Comparison of ENCODE assay signal across 9 mouse cellular contexts in genomic region chr1:74110932-74111695, GRCm38 (mm10). TPM values are rescaled to one million over a fixed set of nuclear protein-coding genes. Genes with fewer than 3 reads are reported as not detected.
DNase-seq lines count a peak whose midpoint lies in the region; ATAC-seq and TF ChIP-seq lines count a peak whose summit lies in the region.
"Had no signal": no experiment of that assay in that cellular context is flagged by ENCODE, and none has a peak within 500 bp of the region (broad histone marks: within the 10 kb centered on the region; RNA-seq: fewer than 3 reads in every experiment).

No protein-coding gene starts in this region.

- no peak overlapping the region for H3K4me3 ChIP-seq in lung, postnatal 0 days (ENCODE audit: low read depth, low read length)
- no peak overlapping the region for H3K4me3 ChIP-seq in forebrain, embryonic 14.5 days (ENCODE audit: low read depth, low read length)
- no peak overlapping the region for H3K4me3 ChIP-seq in stomach, embryonic 14.5 days (ENCODE audit: low read depth, low read length)

- no peak for TF ChIP-seq CTCF in lung, postnatal 0 days (IDR thresholded peaks at IDR 0.05)

- H3K27me3 ChIP-seq in lung, postnatal 0 days (replicated peaks; ENCODE audit: insufficient read depth, low read length), result no peaks in the 10 kb centered on the region
- H3K27me3 ChIP-seq in forebrain, embryonic 14.5 days (replicated peaks; ENCODE audit: control insufficient read depth, insufficient read depth, low read length), result no peaks in the 10 kb centered on the region
- H3K27me3 ChIP-seq in stomach, embryonic 14.5 days (ENCODE audit: control insufficient read depth, insufficient read depth, low read length), result no peaks in the 10 kb centered on the region

- no peaks in the 10 kb centered on the region for H3K4me1 ChIP-seq in lung, postnatal 0 days (ENCODE audit: insufficient read depth, low read depth, low read length)
- H3K4me1 ChIP-seq in forebrain, embryonic 14.5 days (ENCODE audit: control insufficient read depth, insufficient read depth, low read length), result peaks cover 29% of the 10 kb centered on the region
- H3K4me1 ChIP-seq in stomach, embryonic 14.5 days (ENCODE audit: control insufficient read depth, insufficient read depth, low read length), result peaks cover 11% of the 10 kb centered on the region

- H3K36me3 ChIP-seq in lung, postnatal 0 days (ENCODE audit: insufficient read depth, low read length), result no peaks in the 10 kb centered on the region
- H3K36me3 ChIP-seq in forebrain, embryonic 14.5 days (ENCODE audit: control insufficient read depth, insufficient read depth, low read length), result no peaks in the 10 kb centered on the region
- H3K36me3 ChIP-seq in stomach, embryonic 14.5 days (ENCODE audit: control insufficient read depth, insufficient read depth, low read length), result no peaks in the 10 kb centered on the region

- peak; percentile 40 for DNase-seq in lung, postnatal 0 days (ENCODE audit: low spot score)
- DNase-seq in lung, postnatal 36 days, result no peak
- DNase-seq in forebrain, embryonic 14.5 days (ENCODE audit: low spot score), result peak; percentile 83
- peak; percentile 47 to 81 for DNase-seq in kidney, postnatal 25 days
- DNase-seq in gastrocnemius, postnatal 10 days, result no peak
- no peak for DNase-seq in gastrocnemius, postnatal 25 days
- no peak for DNase-seq in right cerebral cortex, postnatal 36 days (ENCODE audit: low spot score in 2 of 2)

- no peaks in the 10 kb centered on the region for H3K9me3 ChIP-seq in lung, postnatal 0 days (ENCODE audit: low read length)
- no peaks in the 10 kb centered on the region for H3K9me3 ChIP-seq in forebrain, embryonic 14.5 days (replicated peaks; ENCODE audit: control insufficient read depth, low read length)
- no peaks in the 10 kb centered on the region for H3K9me3 ChIP-seq in stomach, embryonic 14.5 days (ENCODE audit: control insufficient read depth, low read depth, low read length)

- no peak for TF ChIP-seq EP300 in lung, postnatal 0 days (IDR thresholded peaks at IDR 0.05)

- H3K9ac ChIP-seq in lung, postnatal 0 days (replicated peaks; ENCODE audit: low read depth), result no peak overlapping the region
- H3K9ac ChIP-seq in forebrain, embryonic 14.5 days (ENCODE audit: low read length), result no peak overlapping the region
- no peak overlapping the region for H3K9ac ChIP-seq in stomach, embryonic 14.5 days (replicated peaks; ENCODE audit: low read depth, low read length)

- no peak overlapping the region for H3K27ac ChIP-seq in lung, postnatal 0 days (ENCODE audit: low read length)
- H3K27ac ChIP-seq in forebrain, embryonic 14.5 days (ENCODE audit: low read depth, low read length), result peak overlapping the region; percentile 79
- 0 out of 2 replicates have a peak overlapping the region, but pooled peaks have one; percentile 6 for H3K27ac ChIP-seq in stomach, embryonic 14.5 days (ENCODE audit: low read length)

- WGBS in lung, postnatal 0 days, result 40% methylated on average over 8 of the region's 8 CpGs
- 8% methylated on average over 8 of the region's 8 CpGs for WGBS in forebrain, embryonic 14.5 days
- 25% methylated on average over 8 of the region's 8 CpGs for WGBS in stomach, embryonic 14.5 days

- peak; percentile 68; the same call in 1 of the 2 replicates for ATAC-seq in lung, postnatal 0 days
- peak; percentile 93 for ATAC-seq in forebrain, embryonic 14.5 days
- ATAC-seq in stomach, embryonic 14.5 days (ENCODE audit: insufficient number of reproducible peaks, insufficient read depth, low FRiP score, low read depth), result no peak; the same call in 1 of the 2 replicates

- no peak overlapping the region for H3K4me2 ChIP-seq in lung, postnatal 0 days (replicated peaks; ENCODE audit: low read depth, low read length)
- H3K4me2 ChIP-seq in forebrain, embryonic 14.5 days (ENCODE audit: low read length), result peak overlapping the region; percentile 24; the same call in 1 of the 2 replicates
- 0 out of 2 replicates have a peak overlapping the region, but pooled peaks have one; percentile 3 for H3K4me2 ChIP-seq in stomach, embryonic 14.5 days (replicated peaks; ENCODE audit: low read depth, low read length)

RNA-seq across cellular contexts. Expression of gene Tns1, which starts 13.1 kb away (rescaled TPM):
- polyA plus RNA-seq in lung, postnatal 0 days (2015; fragmentation: Nextera tagmentation; extraction: Ambion mirVana), result 184 and 185 TPM in 2 replicates
- polyA plus RNA-seq in forebrain, embryonic 14.5 days (2014; fragmentation: Nextera tagmentation; extraction: Ambion mirVana), result 7.7 and 9.4 TPM in 2 replicates
- polyA plus RNA-seq in stomach, embryonic 14.5 days (2014; fragmentation: Nextera tagmentation; extraction: Ambion mirVana), result 35.3 and 37.9 TPM in 2 replicates
- 100 to 1,000 TPM; 193 to 196 TPM for total RNA-seq in gastrocnemius, postnatal 10 days (2021)
- 100 to 1,000 TPM; 205 to 234 TPM for total RNA-seq in gastrocnemius, postnatal 25 days (2021)

RNA-seq across cellular contexts. Expression of gene Rufy4, which starts 14.2 kb away (rescaled TPM):
- polyA plus RNA-seq in lung, postnatal 0 days (2015; fragmentation: Nextera tagmentation; extraction: Ambion mirVana), result 0.42 and 0.43 TPM in 2 replicates
- polyA plus RNA-seq in forebrain, embryonic 14.5 days (2014; fragmentation: Nextera tagmentation; extraction: Ambion mirVana), result 0.24 and 0.27 TPM in 2 replicates
- polyA plus RNA-seq in stomach, embryonic 14.5 days (2014; fragmentation: Nextera tagmentation; extraction: Ambion mirVana), result 0.25 and 0.26 TPM in 2 replicates
- 1 to 10 TPM in 1 of 2 experiments, under 1 TPM in 1; 0.12 to 1.2 TPM for total RNA-seq in gastrocnemius, postnatal 10 days (2021)
- under 1 TPM in 1 of 2 experiments, not detected in 1; 0.16 TPM for total RNA-seq in gastrocnemius, postnatal 25 days (2021)
- polyA plus RNA-seq: small intestine, adult 2 months had no signal

RNA-seq across cellular contexts. Expression of gene Cxcr2, which starts 42.7 kb away (rescaled TPM):
- 1.9 and 2.4 TPM in 2 replicates for polyA plus RNA-seq in lung, postnatal 0 days (2015; fragmentation: Nextera tagmentation; extraction: Ambion mirVana)
- 0.06 and 0.08 TPM in 2 replicates for polyA plus RNA-seq in forebrain, embryonic 14.5 days (2014; fragmentation: Nextera tagmentation; extraction: Ambion mirVana)
- polyA plus RNA-seq in stomach, embryonic 14.5 days (2014; fragmentation: Nextera tagmentation; extraction: Ambion mirVana), result 0.07 and 0.32 TPM in 2 replicates
- under 1 TPM in 1 of 2 experiments, not detected in 1; 0.18 TPM for total RNA-seq in gastrocnemius, postnatal 10 days (2021)
- not detected for total RNA-seq in gastrocnemius, postnatal 25 days (2021)

Comparison
In these comparisons a context has a peak if more than half of its experiments do, and no peak if none do; other contexts are left out.
1. DNase-seq: peak in lung, postnatal 0 days (single experiment), forebrain, embryonic 14.5 days (single experiment) and kidney, postnatal 25 days (2 of 2); none in lung, postnatal 36 days (single experiment), gastrocnemius, postnatal 10 days (single experiment), gastrocnemius, postnatal 25 days (single experiment) and right cerebral cortex, postnatal 36 days (0 of 2).